Mouse (Mus musculus) CH12.LX (cell line): Measurements from ENCODE around the gene Cabcoco1. TPM values are rescaled to one million over a fixed set of nuclear protein-coding genes. Genes with fewer than 3 reads are reported as not detected.
A peak's percentile ranks its signal among the peaks of the same experiment; 100 is the strongest.

Experiments used
- DNase-seq: peaks from one replicate; pipeline ENCODE4 v3.0.0-alpha.2; 2013; ENCODE audit errors: extremely low read depth
- H3K27ac ChIP-seq: 2 replicates; pipeline ENCODE4 v1.5.1; 2012; ENCODE audit warnings: low read depth, mild to moderate bottlenecking, control low read depth, moderate library complexity; ENCODE audit not compliant: insufficient read depth
- H3K27me3 ChIP-seq: replicated peaks from 2 replicates; pipeline ENCODE3; 2012; ENCODE audit warnings: inconsistent platforms
- H3K36me3 ChIP-seq, 2 experiments: replicated peaks in 1 of 2; 2 replicates each; pipeline versions ENCODE3 to v1.6.1; 2012; ENCODE audit warnings: inconsistent platforms in 1 of 2, low read length in 1 of 2, mild to moderate bottlenecking in 1 of 2, mixed read lengths in 1 of 2, moderate library complexity in 1 of 2; ENCODE audit not compliant: control insufficient read depth in 1 of 2, insufficient read depth in 1 of 2
- H3K4me1 ChIP-seq, 2 experiments: 2 replicates each; pipeline ENCODE4 v1.6.1; 2012; ENCODE audit warnings: inconsistent platforms in 1 of 2, moderate library complexity in 1 of 2; ENCODE audit not compliant: insufficient read depth in 2 of 2, control insufficient read depth in 1 of 2
- H3K4me2 ChIP-seq: 2 replicates; pipeline ENCODE4 v1.6.1; 2012; ENCODE audit warnings: low read depth, mild to moderate bottlenecking, control low read depth; ENCODE audit not compliant: poor library complexity, insufficient read depth, severe bottlenecking
- H3K4me3 ChIP-seq, 3 experiments: fragments of 150-350 bp in 1 of 3; sonication (generic) in 1 of 3; replicated peaks in 1 of 3; 2 replicates each; pipeline versions ENCODE3 to v1.5.1; 2011 to 2012; ENCODE audit warnings: low read depth in 2 of 3, low read length in 2 of 3, mild to moderate bottlenecking in 2 of 3, moderate library complexity in 2 of 3, control low read depth in 1 of 3, improper control_type of control experiment in 1 of 3, inconsistent platforms in 1 of 3, mixed read lengths in 1 of 3; ENCODE audit not compliant: poor library complexity in 1 of 3
- H3K79me2 ChIP-seq: replicated peaks from 2 replicates; pipeline ENCODE4 v1.6.1; 2012; ENCODE audit warnings: mild to moderate bottlenecking, moderate library complexity; ENCODE audit not compliant: control insufficient read depth, poor library complexity, insufficient read depth, severe bottlenecking; ENCODE audit errors: extremely low read depth
- H3K9ac ChIP-seq: 2 replicates; pipeline ENCODE4 v1.6.1; 2012; ENCODE audit warnings: low read depth, mild to moderate bottlenecking, control low read depth, moderate library complexity; ENCODE audit not compliant: insufficient read depth
- H3K9me3 ChIP-seq: replicated peaks from 2 replicates; pipeline ENCODE3; 2012; ENCODE audit warnings: low read length, inconsistent platforms, mixed read lengths
- BHLHE40 ChIP-seq: IDR thresholded peaks from 2 replicates; pipeline ENCODE4 v1.6.1; 2011; ENCODE audit warnings: mild to moderate bottlenecking, low read depth, low read length, improper control_type of control experiment
- CHD1 ChIP-seq: IDR thresholded peaks from 2 replicates; pipeline ENCODE4 v1.6.1; 2012; ENCODE audit warnings: low read depth, low read length, improper control_type of control experiment, inconsistent platforms
- CHD2 ChIP-seq: IDR thresholded peaks from 2 replicates; pipeline ENCODE4 v1.6.1; 2011; ENCODE audit warnings: low read length, improper control_type of control experiment
- CTCF ChIP-seq, 2 experiments: IDR thresholded peaks in 1 of 2; conservative IDR thresholded peaks in 1 of 2; 2 replicates each; pipeline ENCODE4 v1.5.1; 2011 to 2012; ENCODE audit warnings: low read depth in 2 of 2, low read length in 2 of 2, improper control_type of control experiment in 1 of 2, inconsistent platforms in 1 of 2, mild to moderate bottlenecking in 1 of 2, moderate library complexity in 1 of 2
- E2F4 ChIP-seq: IDR thresholded peaks from 2 replicates; pipeline ENCODE4 v1.6.1; 2011; ENCODE audit warnings: low read depth, low read length, improper control_type of control experiment; ENCODE audit not compliant: insufficient replicate concordance
- ELF1 ChIP-seq: IDR thresholded peaks from 2 replicates; pipeline ENCODE4 v1.6.1; 2014; ENCODE audit warnings: low read depth, mild to moderate bottlenecking, inconsistent platforms, low read length, improper control_type of control experiment
- EP300 ChIP-seq: IDR thresholded peaks from 2 replicates; pipeline ENCODE4 v1.6.1; 2011; ENCODE audit warnings: low read length, improper control_type of control experiment
- ETS1 ChIP-seq: conservative IDR thresholded peaks from 2 replicates; pipeline ENCODE4 v1.6.1; 2012; ENCODE audit warnings: low read depth, mild to moderate bottlenecking, inconsistent platforms, low read length, improper control_type of control experiment, moderate library complexity
- GABPA ChIP-seq: IDR thresholded peaks from 2 replicates; pipeline ENCODE4 v1.6.1; 2012; ENCODE audit warnings: low read depth, low read length, improper control_type of control experiment, inconsistent platforms; ENCODE audit not compliant: insufficient replicate concordance
- JUND ChIP-seq: conservative IDR thresholded peaks from 2 replicates; pipeline ENCODE4 v1.6.1; 2011; ENCODE audit warnings: low read depth, low read length, improper control_type of control experiment
- KAT2A ChIP-seq: IDR thresholded peaks from 2 replicates; pipeline ENCODE4 v1.6.1; 2012; ENCODE audit warnings: low read length, improper control_type of control experiment, inconsistent platforms; ENCODE audit not compliant: insufficient replicate concordance
- MAFK ChIP-seq: IDR thresholded peaks from 2 replicates; pipeline ENCODE4 v1.6.1; 2011; ENCODE audit warnings: low read length, improper control_type of control experiment; ENCODE audit not compliant: insufficient replicate concordance
- MEF2A ChIP-seq: IDR thresholded peaks from 2 replicates; pipeline ENCODE4 v1.6.1; 2014; ENCODE audit warnings: low read depth, mild to moderate bottlenecking, inconsistent platforms, low read length, improper control_type of control experiment, borderline replicate concordance
- MYC ChIP-seq: IDR thresholded peaks from 2 replicates; pipeline ENCODE4 v1.6.1; 2011; ENCODE audit warnings: low read depth, mild to moderate bottlenecking, improper control_type of control experiment, low read length
- NELFE ChIP-seq: IDR thresholded peaks from 2 replicates; pipeline ENCODE4 v1.6.1; 2011; ENCODE audit warnings: low read depth, low read length, improper control_type of control experiment
- NRF1 ChIP-seq: IDR thresholded peaks from 2 replicates; pipeline ENCODE4 v1.6.1; 2014; ENCODE audit warnings: low read depth, mild to moderate bottlenecking, inconsistent platforms, low read length, improper control_type of control experiment, moderate library complexity
- PAX5 ChIP-seq: IDR thresholded peaks from 2 replicates; pipeline ENCODE4 v1.6.1; 2012; ENCODE audit warnings: low read length, inconsistent platforms, mixed read lengths
- POLR2A ChIP-seq: IDR thresholded peaks from 2 replicates; pipeline ENCODE4 v1.6.1; 2011; ENCODE audit warnings: low read depth, mild to moderate bottlenecking, improper control_type of control experiment, low read length
- RAD21 ChIP-seq: IDR thresholded peaks from 2 replicates; pipeline ENCODE4 v1.6.1; 2011; ENCODE audit warnings: low read depth, mild to moderate bottlenecking, low read length, improper control_type of control experiment, moderate library complexity
- RCOR1 ChIP-seq: conservative IDR thresholded peaks from 2 replicates; pipeline ENCODE4 v1.6.1; 2012; ENCODE audit warnings: low read depth, mild to moderate bottlenecking, inconsistent platforms, low read length, improper control_type of control experiment
- SIN3A ChIP-seq: IDR thresholded peaks from 2 replicates; pipeline ENCODE4 v1.6.1; 2012; ENCODE audit warnings: low read length, improper control_type of control experiment, inconsistent platforms
- SMC3 ChIP-seq: IDR thresholded peaks from 2 replicates; pipeline ENCODE4 v1.6.1; 2011; ENCODE audit warnings: low read depth, low read length, improper control_type of control experiment
- TCF12 ChIP-seq: IDR thresholded peaks from 2 replicates; pipeline ENCODE4 v1.6.1; 2014; ENCODE audit warnings: low read depth, mild to moderate bottlenecking, inconsistent platforms, low read length, improper control_type of control experiment
- UBTF ChIP-seq: IDR thresholded peaks from 2 replicates; pipeline ENCODE4 v1.6.1; 2012; ENCODE audit warnings: low read depth, mild to moderate bottlenecking, inconsistent platforms, low read length, improper control_type of control experiment, moderate library complexity
- ZC3H11A ChIP-seq: IDR thresholded peaks from 2 replicates; pipeline ENCODE4 v1.6.1; 2012; ENCODE audit warnings: low read depth, mild to moderate bottlenecking, inconsistent platforms, low read length, improper control_type of control experiment
- dilution Hi-C: fragments of 300-500 bp; cut with MboI; formaldehyde crosslinking; loops from 2 replicates; pipeline ENCODE4 v1.14.3; 2020; ENCODE audit warnings: low sequenced_read_pairs; ENCODE audit not compliant: extremely low pct_unique_long_range_greater_than_20kb, extremely low pct_ligation_motif_present
- in situ Hi-C: fragments of 300-500 bp; cut with MboI; formaldehyde crosslinking; loops from 3 replicates; pipeline ENCODE4 v1.14.3; 2019; ENCODE audit warnings: low sequenced_read_pairs, low pct_ligation_motif_present, low pct_unique_long_range_greater_than_20kb, mixed read lengths
- polyA plus RNA-seq: library from polyadenylated mRNA; unstranded; fragments of >175 nt; gene quantifications from 2 replicates; pipeline ENCODE4 v1.2.1, GENCODE M21; 2012; ENCODE audit warnings: low read depth; ENCODE audit not compliant: insufficient read length
- total RNA-seq, 2 experiments: library from RNA; depleted of rRNA; stranded (reverse); fragments of 300-350 nt in 1 of 2; fragments of >200 nt in 1 of 2; gene quantifications; 2 replicates each; pipeline ENCODE4 v1.2.3; 2012 to 2014

Cabcoco1 gene
- total and polyA plus RNA-seq, 3 experiments, result 0.72 to 2.4 (median 0.90) TPM

- no peaks in the 10 kb centered on the region for H3K27me3 ChIP-seq
- dilution Hi-C loops, result no loop called here
- in situ Hi-C loops, result no loop called here
- H3K4me3 ChIP-seq, result no peak overlapping the region
- no peak overlapping the region for H3K27ac ChIP-seq
- no peak overlapping the region for H3K9ac ChIP-seq
- H3K9me3 ChIP-seq, result no peaks in the 10 kb centered on the region
- H3K79me2 ChIP-seq, result no peaks in the 10 kb centered on the region
- no peaks in the 10 kb centered on the region for H3K36me3 ChIP-seq
- TF ChIP-seq CHD1 (no peak), ZC3H11A (peak; percentile 40; the same call in 1 of the 2 replicates), POLR2A (no peak), EP300 (no peak), PAX5 (no peak), MEF2A (no peak), RAD21 (peak; percentile 77), RCOR1 (0 out of 2 replicates have a peak, but pooled peaks have one; percentile 7), MAFK (peak; percentile 97), CTCF (conservative IDR thresholded peaks at IDR 0.05 in 1 of 2, IDR thresholded peaks at IDR 0.05 in 1 of 2; ENCODE audit: low read depth in 2 of 2, low read length in 2 of 2) (peak; percentile 59 to 80), E2F4 (no peak), SIN3A (no peak), ELF1 (no peak), JUND (no peak), ETS1 (no peak), UBTF (no peak), SMC3 (peak; percentile 95), NELFE (no peak), BHLHE40 (no peak), TCF12 (no peak), NRF1 (no peak), GABPA (no peak), MYC (no peak), CHD2 (no peak), KAT2A (no peak)
- TF ChIP-seq, all 38 proteins: peak for 6
- H3K4me2 ChIP-seq, result no peak overlapping the region
- peaks cover 1 to 9% of the 10 kb centered on the region in 2 experiments for H3K4me1 ChIP-seq
- DNase-seq, result peak; percentile 62
Observed at GRCm38 (mm10) chr10:68464943-68465342, 76.8 kb downstream of the Cabcoco1 start.
